Mouse (Mus musculus) C2C12 (cell line): ENCODE data around the gene Magi1. TPM values are rescaled to one million over a fixed set of nuclear protein-coding genes. Genes with fewer than 3 reads are reported as not detected.

Experiments
- H3K27me3 ChIP-seq: one replicate; pipeline ENCODE4 v1.6.1; 2011; ENCODE audit not compliant: control insufficient read depth, insufficient read depth, insufficient read length
- H3K36me3 ChIP-seq: one replicate; pipeline ENCODE4 v1.6.1; 2011; ENCODE audit not compliant: control insufficient read depth, insufficient read depth
- H3K4me3 ChIP-seq: one replicate; pipeline ENCODE4 v1.5.1; 2011; ENCODE audit warnings: mild to moderate bottlenecking, control low read depth; ENCODE audit not compliant: poor library complexity, insufficient read depth, severe bottlenecking
- H3K79me2 ChIP-seq: one replicate; pipeline ENCODE4 v1.6.1; 2011; ENCODE audit not compliant: control insufficient read depth, insufficient read depth
- H3K79me3 ChIP-seq: one replicate; pipeline ENCODE4 v1.6.1; 2011; ENCODE audit warnings: low read depth, control low read depth
- H3ac ChIP-seq: one replicate; pipeline ENCODE3; 2011; ENCODE audit warnings: low read depth; ENCODE audit not compliant: control insufficient read depth, insufficient read length
- CEBPB ChIP-seq: IDR thresholded peaks from one replicate; pipeline ENCODE4 v1.6.1; 2011; ENCODE audit warnings: low read depth, mild to moderate bottlenecking, control low read depth, moderate library complexity
- CTCF ChIP-seq: IDR thresholded peaks from one replicate; pipeline ENCODE4 v1.5.1; 2011; ENCODE audit not compliant: control insufficient read depth, insufficient read depth, insufficient read length
- FOSL1 ChIP-seq: IDR thresholded peaks from one replicate; pipeline ENCODE4 v1.8.0; 2011; ENCODE audit warnings: mild to moderate bottlenecking, low read length; ENCODE audit not compliant: poor library complexity, insufficient read depth, severe bottlenecking
- MAX ChIP-seq: IDR thresholded peaks from one replicate; pipeline ENCODE4 v1.6.1; 2011; ENCODE audit warnings: mild to moderate bottlenecking, control low read depth
- MYOD1 ChIP-seq: IDR thresholded peaks from one replicate; pipeline ENCODE4 v1.6.1; 2011; ENCODE audit warnings: low read depth; ENCODE audit not compliant: control insufficient read depth, insufficient read length
- MYOG ChIP-seq: IDR thresholded peaks from one replicate; pipeline ENCODE4 v1.6.1; 2011; ENCODE audit not compliant: control insufficient read depth, insufficient read length; ENCODE audit errors: extremely low read depth
- USF1 ChIP-seq: IDR thresholded peaks from one replicate; pipeline ENCODE4 v1.6.1; 2011; ENCODE audit warnings: low read depth, mild to moderate bottlenecking, control low read depth, moderate library complexity
- polyA plus RNA-seq: library from polyadenylated mRNA; unstranded; fragments of >200 nt; fragmentation: generic; extraction: Trizol; gene quantifications from one replicate; pipeline ENCODE4 v1.2.1, GENCODE M21; 2012; ENCODE audit warnings: missing spikeins

Gene Magi1
- polyA plus RNA-seq, 1 experiment = 3.8 TPM

- H3K79me3 ChIP-seq = peaks cover 1% of the 10 kb centered on the region
- no peaks in the 10 kb centered on the region for H3K36me3 ChIP-seq
- TF ChIP-seq CEBPB (no peak), MYOG (no peak), MAX (no peak), FOSL1 (no peak), CTCF (no peak), MYOD1 (no peak), USF1 (no peak)
- H3ac ChIP-seq = no peak overlapping the region
- no peak overlapping the region for H3K4me3 ChIP-seq
- H3K79me2 ChIP-seq = no peaks in the 10 kb centered on the region
- no peaks in the 10 kb centered on the region for H3K27me3 ChIP-seq
Measured at GRCm38 (mm10) chr6:93981211-93981610, 302.5 kb downstream of the Magi1 start.

GRCm38 (mm10) chr6:93979241-93979640 lies 304.5 kb downstream of the Magi1 start:
- no peak overlapping the region for H3ac ChIP-seq
- H3K36me3 ChIP-seq = no peaks in the 10 kb centered on the region
- H3K27me3 ChIP-seq = no peaks in the 10 kb centered on the region
- TF ChIP-seq MAX (no peak), FOSL1 (no peak), CEBPB (no peak), CTCF (no peak), MYOD1 (no peak), USF1 (no peak)
- no peak overlapping the region for H3K4me3 ChIP-seq
- peaks cover 1% of the 10 kb centered on the region for H3K79me3 ChIP-seq
- no peaks in the 10 kb centered on the region for H3K79me2 ChIP-seq

- Histone ChIP-seq H3ac (no peak overlapping the region), H3K4me3 (no peak overlapping the region), H3K27me3 (no peaks in the 10 kb centered on the region), H3K36me3 (no peaks in the 10 kb centered on the region), H3K79me2 (no peaks in the 10 kb centered on the region), H3K79me3 (no peaks in the 10 kb centered on the region)
- TF ChIP-seq CTCF (no peak), MAX (no peak), CEBPB (no peak), MYOG (no peak), USF1 (no peak), MYOD1 (no peak), FOSL1 (no peak)
Measured at GRCm38 (mm10) chr6:93968721-93969120, 315.0 kb downstream of the Magi1 start.

- no peaks in the 10 kb centered on the region for H3K79me3 ChIP-seq
- TF ChIP-seq MAX = no peak
- no peak for TF ChIP-seq FOSL1
- TF ChIP-seq CEBPB = no peak
- TF ChIP-seq MYOD1 = no peak
- no peak for TF ChIP-seq USF1
- TF ChIP-seq MYOG = no peak
- no peak overlapping the region for H3K4me3 ChIP-seq
- H3K79me2 ChIP-seq = no peaks in the 10 kb centered on the region
- H3K27me3 ChIP-seq = no peaks in the 10 kb centered on the region
- no peaks in the 10 kb centered on the region for H3K36me3 ChIP-seq
- H3ac ChIP-seq = no peak overlapping the region
Measured at GRCm38 (mm10) chr6:93962757-93963336, 320.9 kb downstream of the Magi1 start.

GRCm38 (mm10) chr6:93961782-93962181 lies 321.9 kb downstream of the Magi1 start:
- no peaks in the 10 kb centered on the region for H3K79me2 ChIP-seq
- H3ac ChIP-seq = no peak overlapping the region
- TF ChIP-seq MAX (no peak), CTCF (no peak), USF1 (no peak)
- H3K27me3 ChIP-seq = no peaks in the 10 kb centered on the region
- no peak overlapping the region for H3K4me3 ChIP-seq
- no peaks in the 10 kb centered on the region for H3K79me3 ChIP-seq
- H3K36me3 ChIP-seq = no peaks in the 10 kb centered on the region

- no peak overlapping the region for H3ac ChIP-seq
- H3K79me2 ChIP-seq = no peaks in the 10 kb centered on the region
- H3K36me3 ChIP-seq = no peaks in the 10 kb centered on the region
- H3K79me3 ChIP-seq = no peaks in the 10 kb centered on the region
- H3K27me3 ChIP-seq = no peaks in the 10 kb centered on the region
- no peak for TF ChIP-seq CTCF
- TF ChIP-seq MYOD1 = no peak
- no peak for TF ChIP-seq CEBPB
- TF ChIP-seq USF1 = no peak
- no peak for TF ChIP-seq MAX
- no peak for TF ChIP-seq FOSL1
- no peak for TF ChIP-seq MYOG
- H3K4me3 ChIP-seq = no peak overlapping the region
Measured at GRCm38 (mm10) chr6:93957172-93957571, 326.5 kb downstream of the Magi1 start.
